Mouse (Mus musculus) stomach, postnatal 0 days (tissue): Measurements from ENCODE around the gene Afap1l2.

ENCODE experiments used
- CTCF ChIP-seq: IDR thresholded peaks from 2 replicates; pipeline ENCODE4 v1.5.1; 2016; ENCODE audit warnings: antibody characterized with exemption, low read depth, mild to moderate bottlenecking, moderate library complexity
- EP300 ChIP-seq: optimal IDR thresholded peaks from 2 replicates; pipeline ENCODE3; 2016; ENCODE audit warnings: antibody characterized with exemption

GRCm38 (mm10) chr19:56947971-56948610 lies 59.9 kb downstream of the Afap1l2 start:
- no peak for TF ChIP-seq EP300
- no peak for TF ChIP-seq CTCF
